ENCODE assay signal across 9 mouse cellular contexts in the genomic region with DNA sequence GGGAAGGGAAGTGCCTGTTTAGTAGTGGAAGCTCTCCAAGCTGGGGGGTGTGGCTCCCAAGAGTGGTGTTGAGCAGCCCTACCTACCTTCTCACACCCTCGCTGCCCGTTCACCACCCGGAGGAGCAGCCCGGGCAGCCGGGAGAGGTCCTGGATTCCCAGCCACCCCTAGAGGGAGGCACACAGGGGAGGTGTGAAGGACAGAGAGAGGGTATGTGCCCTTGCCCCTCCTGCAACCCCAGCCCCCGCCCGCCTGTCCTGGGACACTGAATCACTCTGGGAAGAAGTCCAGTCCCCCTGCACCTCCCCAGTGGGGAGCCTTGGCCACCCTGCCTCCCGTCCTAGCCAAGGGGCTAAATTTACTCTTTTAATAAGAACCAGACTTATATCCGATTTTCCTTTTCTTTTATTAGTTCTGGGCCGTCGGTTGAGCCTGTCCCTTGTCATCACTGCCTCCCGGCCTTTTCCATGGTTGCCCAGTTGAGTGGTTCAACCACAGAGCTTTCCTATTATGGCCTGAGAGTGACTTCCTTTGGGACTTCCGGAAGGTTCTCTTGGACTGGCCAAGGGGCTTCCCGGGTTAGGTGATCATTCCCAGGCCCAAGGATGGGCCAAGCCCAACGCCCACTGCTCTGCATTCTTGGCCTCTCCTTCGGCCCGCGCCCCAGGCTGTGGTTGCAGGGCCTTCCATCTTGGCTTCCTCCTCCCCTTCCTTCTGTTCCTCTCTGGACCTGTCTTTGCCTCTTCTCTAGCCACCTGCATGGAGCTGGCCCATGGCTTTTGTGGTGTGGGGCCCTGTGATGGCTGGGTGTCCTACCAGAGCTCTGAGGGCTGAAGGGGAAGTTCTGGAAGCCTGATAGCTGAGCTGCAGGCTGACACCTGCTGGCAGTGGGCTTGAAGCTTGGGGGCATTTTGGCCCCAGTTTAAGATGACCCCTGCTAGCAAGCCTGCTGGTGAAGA. TPM values are rescaled to one million over a fixed set of nuclear protein-coding genes. Genes with fewer than 3 reads are reported as not detected.
DNase-seq lines count a peak whose midpoint lies in the region; ATAC-seq and TF ChIP-seq lines count a peak whose summit lies in the region.
"Had no signal": no experiment of that assay in that cellular context is flagged by ENCODE, and none has a peak within 500 bp of the region (broad histone marks: within the 10 kb centered on the region; RNA-seq: fewer than 3 reads in every experiment).

No protein-coding gene starts in this region.

- TF ChIP-seq CTCF in layer of hippocampus, adult 2 months (conservative IDR thresholded peaks at IDR 0.05): peak; percentile 10; the same call in 1 of the 2 replicates

- no peaks in the 10 kb centered on the region for H3K27me3 ChIP-seq in heart, embryonic 12.5 days (replicated peaks)

- H3K4me3 ChIP-seq in layer of hippocampus, adult 2 months: no peak overlapping the region
- no peak overlapping the region for H3K4me3 ChIP-seq in heart, embryonic 12.5 days

- no peak overlapping the region for H3K27ac ChIP-seq in layer of hippocampus, adult 2 months
- H3K27ac ChIP-seq in heart, embryonic 12.5 days (ENCODE audit: poor library complexity, severe bottlenecking): peak overlapping the region; percentile 37; the same call in 1 of the 2 replicates

- H3K4me1 ChIP-seq in heart, embryonic 12.5 days (replicated peaks): peaks cover 93% of the 10 kb centered on the region

- 58% methylated on average over 18 of the region's 18 CpGs for WGBS in heart, embryonic 12.5 days

- no peaks in the 10 kb centered on the region for H3K9me3 ChIP-seq in heart, embryonic 12.5 days (replicated peaks)

- ATAC-seq in heart, embryonic 12.5 days (ENCODE audit: insufficient number of reproducible peaks, low FRiP score): no peak
- ATAC-seq in erythroblast, adult 5-6 weeks (replicated peaks; ENCODE audit: low FRiP score, poor library complexity, severe bottlenecking): no peak

- peak overlapping the region; percentile 26; the same call in 1 of the 2 replicates for H3K9ac ChIP-seq in heart, embryonic 12.5 days

- H3K36me3 ChIP-seq in heart, embryonic 12.5 days: no peaks in the 10 kb centered on the region

- H3K4me2 ChIP-seq in heart, embryonic 12.5 days: no peak overlapping the region

- no peak for DNase-seq in layer of hippocampus, adult 2 months (ENCODE audit: low spot score in 2 of 2)
- DNase-seq in layer of hippocampus, adult 9-10 months (ENCODE audit: low spot score): no peak
- DNase-seq in adipocyte (ENCODE audit: low spot score): peak; percentile 62
- peak; percentile 56 for DNase-seq in lung, postnatal 14 days
- no peak for DNase-seq in testis, postnatal 10 days (ENCODE audit: low spot score)
- no peak for DNase-seq in retina, embryonic 14.5 days (ENCODE audit: low spot score)
- DNase-seq: kidney, postnatal 25 days had no signal

RNA-seq across cellular contexts. Expression of a gene that starts 18.5 kb away (rescaled TPM):
- total RNA-seq in layer of hippocampus, adult 2 months (2021): 10 to 100 TPM; 19.9 to 20.7 TPM
- 6.5 and 7.6 TPM in 2 replicates for polyA plus RNA-seq in heart, embryonic 12.5 days (2016; fragmentation: Nextera tagmentation; extraction: Ambion mirVana)
- total RNA-seq in erythroblast, adult 5-6 weeks (2015; ENCODE audit: low replicate concordance): 2.1 and 3.3 TPM in 2 replicates
- 0.84 and 2.0 TPM in 2 replicates for total RNA-seq in erythroblast, adult 5-6 weeks (2017; ENCODE audit: low replicate concordance)

Comparison
In these comparisons a context has a peak if more than half of its experiments do, and no peak if none do; other contexts are left out.
1. DNase-seq: peak in adipocyte (single experiment) and lung, postnatal 14 days (single experiment); none in layer of hippocampus, adult 2 months (0 of 2), layer of hippocampus, adult 9-10 months (single experiment), testis, postnatal 10 days (single experiment) and retina, embryonic 14.5 days (single experiment).
2. RNA of a gene that starts 18.5 kb away (total RNA-seq): 19.9 to 20.7 TPM in layer of hippocampus, adult 2 months; 0.84 to 3.3 TPM in erythroblast, adult 5-6 weeks; every median in the first group is over 4 times any median in the second.